Mouse (Mus musculus): ENCODE data around the gene Fkbp4. TPM values are rescaled to one million over a fixed set of nuclear protein-coding genes. Genes with fewer than 3 reads are reported as not detected.
"Not testable (repeated sequence)": the region's sequence is repeated elsewhere in the genome, so short reads cannot be mapped to it uniquely, and the experiment has no call there.

The Fkbp4 gene
- polyA plus RNA-seq, 1 experiment from 2014 or later, result 436 TPM

DNA sequence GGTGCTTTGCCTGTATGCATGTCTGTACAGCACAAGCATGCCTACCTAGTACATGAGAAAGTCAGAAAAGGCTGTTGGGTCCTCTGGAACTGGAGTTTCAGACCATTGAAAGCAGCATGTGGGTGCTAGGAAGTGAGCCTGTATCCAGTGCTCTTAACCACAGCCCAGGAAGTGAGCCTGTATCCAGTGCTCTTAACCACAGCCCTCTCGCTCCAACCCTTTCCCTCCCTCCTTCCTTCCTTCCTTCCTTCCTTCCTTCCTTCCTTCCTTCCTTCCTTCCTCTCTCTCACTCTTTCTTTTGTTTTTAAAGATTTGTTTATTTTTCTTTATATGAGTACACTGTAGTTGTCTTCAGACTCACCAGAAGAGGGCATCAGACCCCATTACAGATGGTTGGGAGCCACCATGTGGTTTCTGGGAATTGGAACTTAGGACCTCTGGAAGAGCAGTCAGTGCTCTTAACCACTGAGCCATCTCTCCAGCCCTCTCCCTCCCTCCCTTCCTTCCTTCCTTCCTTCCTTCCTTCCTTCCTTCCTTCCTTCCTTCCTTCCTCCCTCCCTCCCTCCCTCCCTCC lies 57.8 kb downstream of the Fkbp4 start:
- not testable (repeated sequence) for H3K4me2 ChIP-seq (replicated peaks); ATAC-seq (replicated peaks); H3K4me1 ChIP-seq; H3K4me3 ChIP-seq; H3K36me3 ChIP-seq; H3K27ac ChIP-seq (replicated peaks); H3K9me3 ChIP-seq; H3K27me3 ChIP-seq; H3K9ac ChIP-seq (replicated peaks)
- 93% methylated on average over 1 of the region's 1 CpGs for WGBS

Other genes with a start within 250 kb of the Fkbp4 start
- 0.38 and 0.51 TPM in 2 replicates for gene Tead4, start 137.9 kb downstream of the Fkbp4 start, polyA plus RNA-seq (2015; fragmentation: Nextera tagmentation; extraction: Ambion mirVana)
- 15.1 and 15.4 TPM in 2 replicates for gene Tulp3, start 82.8 kb downstream of the Fkbp4 start, polyA plus RNA-seq (2015; fragmentation: Nextera tagmentation; extraction: Ambion mirVana)
- 135 and 140 TPM in 2 replicates for gene Rhno1, start 75.8 kb downstream of the Fkbp4 start, polyA plus RNA-seq (2015; fragmentation: Nextera tagmentation; extraction: Ambion mirVana)
- gene Foxm1, start 75.7 kb downstream of the Fkbp4 start, polyA plus RNA-seq (2015; fragmentation: Nextera tagmentation; extraction: Ambion mirVana), result 21.0 and 25.2 TPM in 2 replicates
- 0.43 and 0.51 TPM in 2 replicates for gene Tex52, start 63.2 kb downstream of the Fkbp4 start, polyA plus RNA-seq (2015; fragmentation: Nextera tagmentation; extraction: Ambion mirVana)
- gene Gm44596, start 63.2 kb downstream of the Fkbp4 start, polyA plus RNA-seq (2015; fragmentation: Nextera tagmentation; extraction: Ambion mirVana), result not detected in 2 replicates
- gene Nrip2, start 39.4 kb downstream of the Fkbp4 start, polyA plus RNA-seq (2015; fragmentation: Nextera tagmentation; extraction: Ambion mirVana), result 5.0 and 5.7 TPM in 2 replicates
- gene Itfg2, start 13.7 kb downstream of the Fkbp4 start, polyA plus RNA-seq (2015; fragmentation: Nextera tagmentation; extraction: Ambion mirVana), result 35.5 and 40.5 TPM in 2 replicates
- 0.14 TPM in 1 of 2 replicates, not detected in the other for gene Pzp, start 88.0 kb upstream of the Fkbp4 start, polyA plus RNA-seq (2015; fragmentation: Nextera tagmentation; extraction: Ambion mirVana)
- gene A2ml1, start 142.9 kb upstream of the Fkbp4 start, polyA plus RNA-seq (2015; fragmentation: Nextera tagmentation; extraction: Ambion mirVana), result 3.6 and 4.8 TPM in 2 replicates
- not detected in 2 replicates for gene Klrb1a, start 184.9 kb upstream of the Fkbp4 start, polyA plus RNA-seq (2015; fragmentation: Nextera tagmentation; extraction: Ambion mirVana)
- gene Clec2h, start 223.7 kb upstream of the Fkbp4 start, polyA plus RNA-seq (2015; fragmentation: Nextera tagmentation; extraction: Ambion mirVana), result not detected in 2 replicates